Mouse (Mus musculus) lung, postnatal 14 days (tissue): ENCODE results near the gene Spi1.

ENCODE experiments used
- DNase-seq: peaks from one replicate; pipeline ENCODE4 v3.0.0; 2021

Gene Spi1

DNA sequence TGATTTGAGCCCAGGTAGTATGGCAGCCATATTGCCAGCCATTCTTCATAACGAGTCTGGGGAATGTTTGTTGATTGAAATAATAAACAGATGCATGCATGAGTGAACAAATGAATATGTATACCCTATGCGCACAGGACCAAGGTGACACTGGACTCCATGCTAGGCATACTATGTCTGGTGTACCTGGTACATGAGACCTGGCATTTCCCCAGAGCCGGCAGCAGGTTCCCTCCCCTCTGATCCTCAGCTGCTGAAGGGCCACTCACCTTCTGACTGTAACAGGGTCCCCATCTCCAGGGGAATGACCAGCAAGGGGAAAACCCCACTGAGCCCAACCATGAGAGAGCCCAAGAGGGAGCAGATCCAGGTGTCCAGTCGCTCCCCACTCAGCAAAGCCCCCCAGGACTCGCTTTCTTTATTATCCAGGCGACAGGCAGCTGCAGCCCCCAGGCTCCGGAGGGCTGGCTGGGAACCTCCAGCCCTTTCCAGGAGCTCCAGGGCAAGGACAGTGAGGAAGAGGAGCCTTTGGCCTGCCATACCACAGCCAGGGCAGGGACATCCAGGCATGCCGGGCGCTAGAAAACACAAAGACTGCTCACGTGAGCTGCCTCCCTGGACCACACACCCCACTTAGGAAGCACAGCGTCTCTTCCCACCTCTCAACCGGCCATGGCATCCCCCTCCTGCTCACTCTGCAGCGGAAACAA lies 13.9 kb upstream of the Spi1 start:
- DNase-seq, result no peak

DNA sequence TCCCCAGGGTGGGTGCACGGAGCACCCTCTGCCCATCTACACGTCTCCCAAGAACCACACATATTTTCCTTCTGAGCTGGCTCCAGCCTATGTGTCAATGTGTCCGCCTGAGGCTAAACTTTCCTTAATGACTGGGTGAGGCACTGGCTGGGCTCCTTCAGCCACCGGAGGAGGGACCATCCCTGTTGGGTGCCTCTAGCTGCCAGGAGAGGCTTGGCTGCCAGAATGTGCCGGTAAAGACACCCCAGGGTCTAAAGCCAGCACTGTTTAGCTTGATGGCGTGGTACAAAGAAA lies 13.4 kb upstream of the Spi1 start:
- no peak for DNase-seq

DNA sequence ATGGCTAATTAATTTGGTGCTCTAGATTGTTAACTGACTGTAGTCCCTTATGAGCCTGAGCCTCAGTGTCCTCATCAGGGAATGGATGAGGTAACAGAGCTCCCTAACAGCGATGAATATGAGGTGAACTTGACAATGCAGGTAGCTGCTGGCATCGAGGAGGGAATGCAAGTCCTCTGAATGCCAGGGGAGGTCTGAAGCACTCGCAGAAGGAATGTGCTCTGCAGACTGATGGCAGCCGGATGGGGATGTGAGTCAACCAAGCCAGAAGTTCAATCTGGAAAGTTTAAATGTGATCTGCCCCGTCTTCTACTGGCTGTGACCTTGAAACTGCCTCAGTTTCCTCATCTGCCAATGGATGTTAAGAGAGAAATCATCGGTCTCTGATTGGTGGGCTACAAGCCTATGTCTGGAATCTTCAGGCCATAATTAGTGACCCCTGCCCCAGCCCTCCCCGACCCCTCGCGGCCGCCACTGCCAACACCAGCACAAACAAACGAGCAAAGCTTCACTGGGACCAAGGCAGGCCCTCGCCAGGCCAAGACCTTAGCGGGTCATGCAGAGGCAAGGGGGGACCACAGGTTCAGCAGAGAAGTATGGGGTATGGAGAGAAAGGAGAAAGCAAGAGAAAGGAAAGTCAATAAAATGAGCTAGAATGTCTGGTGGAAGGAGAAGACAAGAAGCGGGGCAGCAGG lies 12.7 kb upstream of the Spi1 start:
- DNase-seq, result peak; percentile 24

DNA sequence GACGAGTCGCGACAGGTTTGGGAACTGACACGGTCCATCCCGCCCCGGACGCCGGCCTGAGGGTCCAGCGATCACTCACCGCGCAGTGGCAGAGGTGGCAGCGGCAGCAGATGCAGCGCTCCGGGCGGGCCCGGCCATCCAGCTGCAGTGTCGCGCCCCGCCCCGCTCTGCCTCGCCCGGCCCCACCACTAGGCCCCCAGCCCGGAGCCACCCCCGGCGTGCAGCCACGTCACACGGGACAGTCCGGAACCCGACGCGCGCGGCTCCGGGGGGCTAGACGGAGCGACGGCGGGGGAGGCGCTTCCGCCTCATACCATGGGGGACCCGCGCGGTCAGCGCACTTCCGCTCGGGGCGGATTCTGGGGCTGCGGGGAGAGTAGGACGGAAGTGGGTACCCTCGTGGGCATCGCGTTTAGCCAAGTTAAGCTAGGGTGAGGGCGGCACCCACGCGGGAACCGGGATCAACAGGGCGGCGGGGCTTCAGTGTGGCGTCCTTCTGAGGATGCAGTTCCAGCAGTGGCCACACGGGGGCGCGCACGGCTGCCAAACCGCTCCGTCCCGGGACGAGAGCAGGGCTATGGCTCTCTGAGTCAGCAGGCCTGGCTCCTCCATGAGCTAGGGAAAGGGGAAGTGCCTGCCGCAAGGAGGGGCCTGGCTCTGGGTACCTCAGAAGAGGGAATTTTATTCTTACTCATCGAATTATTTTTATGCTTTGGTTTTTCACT lies 12.0 kb upstream of the Spi1 start, which contains the start of gene Slc39a13:
Gene Slc39a13, minus strand, starts transcription at position 342 of the 725 bp plus-strand sequence.
- DNase-seq, result peak; percentile 97

DNA sequence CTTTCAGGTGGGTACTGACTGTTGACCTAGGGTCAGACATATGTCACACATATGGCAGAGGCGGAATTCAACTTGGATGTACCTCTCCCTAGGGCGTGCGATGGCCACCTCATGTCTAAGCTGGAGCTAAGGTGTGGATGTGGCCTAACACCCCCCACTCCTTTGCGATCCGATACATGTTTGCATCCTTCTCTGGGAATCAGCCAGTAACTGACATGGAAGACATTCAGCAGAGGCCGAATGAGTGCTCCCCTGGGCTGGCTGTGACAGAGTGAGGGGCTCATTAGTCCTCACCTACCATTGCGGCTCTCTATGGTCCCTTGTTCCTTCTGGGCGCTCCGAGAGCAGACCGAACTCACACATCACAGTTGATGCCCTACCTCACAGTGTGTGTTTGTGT lies 11.1 kb upstream of the Spi1 start:
- DNase-seq, result no peak

DNA sequence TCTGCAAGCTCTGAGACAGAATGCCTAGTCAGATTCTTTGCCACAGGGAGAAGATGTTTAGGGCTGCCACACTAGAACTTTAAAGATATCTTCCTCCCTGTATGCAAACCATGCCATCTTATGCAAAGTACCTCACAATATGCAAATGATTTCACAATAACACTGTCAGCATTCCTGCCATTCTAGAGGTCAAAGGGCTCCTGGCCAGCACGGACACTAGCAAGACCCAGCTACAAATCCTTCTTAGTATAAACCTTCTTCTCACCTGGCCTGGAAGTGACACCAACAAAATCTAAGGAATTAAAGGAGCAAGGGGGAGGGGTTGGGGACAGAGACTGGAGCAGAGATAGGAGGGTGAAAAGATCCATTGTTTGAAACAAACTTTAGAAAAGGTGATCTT lies 10.1 kb upstream of the Spi1 start:
- DNase-seq, result no peak

DNA sequence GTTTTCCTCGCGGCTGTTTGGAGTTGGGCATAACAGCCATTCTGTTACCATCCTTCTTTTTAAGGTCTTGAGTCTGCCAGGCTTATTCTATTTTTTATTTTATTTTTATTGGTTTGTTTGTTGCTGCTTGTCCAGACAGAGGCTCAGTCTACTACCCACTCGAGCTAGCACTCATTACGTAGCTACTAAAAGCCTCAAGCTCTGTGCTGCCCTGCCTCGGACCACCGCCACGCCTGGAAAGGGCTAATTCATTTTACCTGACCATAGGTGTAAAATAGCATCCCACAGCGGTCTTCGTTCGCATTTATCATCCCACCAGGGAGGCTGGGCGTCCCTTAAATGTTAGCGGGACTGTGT lies 4.3 kb upstream of the Spi1 start:
- DNase-seq, result no peak

DNA sequence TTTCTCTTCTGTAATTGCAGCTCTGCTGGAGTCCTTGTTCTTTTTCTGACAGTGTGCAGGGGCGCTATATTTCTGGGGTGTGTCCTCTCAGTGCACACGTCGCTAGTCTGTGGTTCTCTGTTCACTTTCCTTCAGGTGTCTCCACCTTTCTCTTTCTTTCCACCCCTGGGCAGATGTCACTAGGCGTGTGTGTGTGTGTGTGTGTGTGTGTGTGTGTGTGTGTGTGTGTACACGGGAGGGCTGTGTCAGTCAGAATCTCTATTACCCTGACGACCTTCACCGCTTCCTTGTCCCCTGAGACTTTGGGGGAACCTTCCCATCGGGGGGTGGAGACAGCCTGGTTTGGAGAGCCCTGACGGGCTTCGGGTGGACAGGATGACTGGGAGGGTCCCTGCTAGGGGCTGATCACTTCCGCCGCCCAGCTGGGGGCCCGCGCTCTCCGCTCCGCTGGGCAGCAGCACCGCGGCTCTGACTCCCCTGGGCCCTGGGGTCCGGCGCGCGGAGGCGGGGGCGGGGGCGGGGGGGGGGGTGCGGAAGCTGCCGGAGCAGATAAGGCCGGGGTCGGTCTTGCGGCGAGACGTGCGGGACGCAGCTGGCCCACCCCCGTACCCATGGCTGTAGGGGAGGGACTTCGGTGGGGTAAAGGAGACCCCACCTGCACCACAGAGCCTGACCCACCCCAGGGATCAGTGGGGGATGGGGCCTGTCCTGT lies 3.7 kb upstream of the Spi1 start:
- no peak for DNase-seq

DNA sequence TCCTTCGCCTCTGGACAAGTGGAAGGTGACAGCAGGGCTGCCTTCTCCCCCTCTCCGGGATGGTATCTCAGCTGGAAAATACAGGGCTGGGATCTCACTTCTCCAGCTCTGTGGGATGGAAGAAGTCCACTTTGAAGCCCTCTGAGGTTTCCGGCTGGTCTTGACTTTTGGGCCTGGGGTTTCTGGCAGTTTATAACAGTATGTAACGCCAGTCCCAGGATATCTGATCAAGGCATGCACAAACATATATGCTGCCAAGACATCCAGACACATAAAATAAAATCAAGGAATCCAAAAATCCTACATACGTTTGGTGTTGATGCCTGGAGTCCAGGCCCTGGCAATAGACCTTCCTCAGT lies 3.2 kb upstream of the Spi1 start:
- DNase-seq, result no peak

DNA sequence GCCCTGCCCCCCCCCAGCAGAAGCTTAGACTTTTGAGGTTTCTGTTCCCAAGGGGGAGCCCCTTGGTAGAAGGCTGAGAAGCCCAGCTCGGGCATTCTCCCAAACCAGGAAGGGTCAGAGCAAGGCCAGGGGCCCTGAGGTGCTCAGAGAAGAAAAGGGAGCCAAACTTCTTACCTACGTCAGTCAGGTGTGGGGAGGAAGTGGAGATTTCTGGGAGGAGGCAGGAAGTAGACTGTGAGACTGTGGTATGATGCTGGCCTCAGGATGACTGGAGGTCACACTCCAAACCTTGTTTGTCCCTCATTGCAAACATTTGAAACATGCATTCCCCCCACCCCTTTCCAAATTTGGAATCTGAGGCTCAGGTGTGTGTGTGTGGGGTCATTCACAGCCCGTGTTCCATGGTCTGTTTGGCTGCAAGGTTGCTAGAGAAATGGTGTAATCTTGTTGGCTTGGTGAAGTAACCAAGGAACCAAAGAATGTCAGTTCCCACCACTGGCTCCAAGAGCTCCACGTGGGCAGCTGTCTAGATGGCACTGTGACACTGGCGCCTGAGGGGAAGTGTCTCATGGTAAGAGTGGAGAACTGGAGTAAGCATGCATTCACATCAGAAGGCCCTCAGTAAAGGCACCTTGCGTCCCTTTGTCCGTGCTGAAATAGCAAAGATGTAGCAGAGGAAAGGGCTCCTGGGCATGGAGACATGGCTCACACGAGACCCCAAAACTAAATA lies 1.2 kb upstream of the Spi1 start:
- no peak for DNase-seq

DNA sequence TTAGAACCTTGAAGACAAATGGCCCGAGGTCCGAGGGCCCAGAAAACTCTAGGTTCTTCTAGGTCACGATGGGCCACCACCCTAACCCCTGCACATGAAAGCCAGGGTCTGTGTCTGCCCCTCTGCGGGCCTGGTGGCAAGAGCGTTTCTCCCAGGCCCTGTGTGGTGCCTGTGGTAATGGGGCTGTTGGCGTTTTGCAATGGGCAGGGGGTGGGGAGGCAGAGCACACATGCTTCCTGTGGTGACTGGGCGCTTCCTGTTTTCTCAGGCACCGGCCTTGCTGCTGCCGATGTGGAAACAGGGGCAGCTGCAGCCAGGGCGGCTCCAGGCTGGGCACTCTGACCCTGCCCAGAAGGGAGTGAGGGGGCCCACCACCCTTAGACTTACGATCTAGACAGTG lies 654 bp downstream of the Spi1 start:
- DNase-seq, result peak; percentile 64

DNA sequence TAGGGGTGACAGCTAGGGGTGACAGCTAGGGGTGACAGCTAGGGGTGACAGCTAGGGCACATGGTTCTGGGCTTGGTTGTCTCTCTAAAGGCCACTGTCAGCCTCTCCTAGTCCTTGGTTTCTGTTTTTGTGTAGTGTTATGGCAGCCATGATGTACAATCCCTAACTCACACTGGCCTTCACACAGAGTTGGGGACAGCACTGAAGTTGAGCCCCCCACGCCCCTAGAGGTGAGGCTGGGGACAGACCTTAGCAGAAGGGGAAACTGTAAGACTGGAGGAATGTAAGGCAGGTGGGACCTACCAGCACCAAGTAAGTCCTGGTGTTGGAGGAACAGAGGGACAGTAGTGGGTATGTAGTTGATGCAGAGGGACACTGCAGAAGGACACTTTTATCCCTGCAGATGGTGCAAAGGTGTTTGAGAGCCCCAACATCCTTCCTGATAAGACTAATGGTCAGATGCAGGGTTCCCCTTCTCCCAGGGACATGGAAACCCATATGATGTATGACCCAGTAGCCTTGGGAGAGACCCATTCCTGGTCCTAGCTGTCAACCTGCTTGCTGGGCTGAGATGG lies 1.3 kb downstream of the Spi1 start:
- DNase-seq, result no peak

DNA sequence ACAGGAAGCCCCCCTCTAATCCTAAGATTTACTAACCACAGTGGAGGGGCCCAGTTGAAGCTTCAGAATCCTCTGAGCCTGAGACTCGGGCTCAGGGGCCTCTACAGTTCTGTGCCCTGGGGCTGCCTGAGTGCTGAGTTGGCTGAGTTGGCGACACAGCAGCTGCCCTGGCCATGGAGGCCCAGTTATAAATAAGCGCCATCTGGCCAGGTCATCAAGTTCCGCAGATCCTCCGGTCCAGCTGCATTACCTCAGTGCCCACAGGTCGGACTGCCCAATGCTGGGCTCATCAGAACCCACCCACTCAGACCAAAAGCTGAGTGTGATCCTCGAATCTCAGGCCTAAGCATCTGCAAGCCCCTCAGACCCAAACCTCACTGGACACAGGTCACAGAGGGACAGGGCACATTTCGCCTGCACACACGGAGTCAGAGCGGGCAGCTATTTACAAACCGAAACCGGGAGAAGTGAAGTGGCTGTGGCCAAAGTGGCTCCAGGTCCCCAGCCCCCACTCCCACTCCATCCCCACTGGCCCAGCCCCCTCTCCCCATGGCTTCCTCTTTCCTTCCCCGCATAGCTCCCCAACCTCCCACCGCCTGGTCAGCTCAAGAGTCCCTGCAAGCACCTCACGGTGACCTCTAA lies 2.1 kb downstream of the Spi1 start:
- no peak for DNase-seq

DNA sequence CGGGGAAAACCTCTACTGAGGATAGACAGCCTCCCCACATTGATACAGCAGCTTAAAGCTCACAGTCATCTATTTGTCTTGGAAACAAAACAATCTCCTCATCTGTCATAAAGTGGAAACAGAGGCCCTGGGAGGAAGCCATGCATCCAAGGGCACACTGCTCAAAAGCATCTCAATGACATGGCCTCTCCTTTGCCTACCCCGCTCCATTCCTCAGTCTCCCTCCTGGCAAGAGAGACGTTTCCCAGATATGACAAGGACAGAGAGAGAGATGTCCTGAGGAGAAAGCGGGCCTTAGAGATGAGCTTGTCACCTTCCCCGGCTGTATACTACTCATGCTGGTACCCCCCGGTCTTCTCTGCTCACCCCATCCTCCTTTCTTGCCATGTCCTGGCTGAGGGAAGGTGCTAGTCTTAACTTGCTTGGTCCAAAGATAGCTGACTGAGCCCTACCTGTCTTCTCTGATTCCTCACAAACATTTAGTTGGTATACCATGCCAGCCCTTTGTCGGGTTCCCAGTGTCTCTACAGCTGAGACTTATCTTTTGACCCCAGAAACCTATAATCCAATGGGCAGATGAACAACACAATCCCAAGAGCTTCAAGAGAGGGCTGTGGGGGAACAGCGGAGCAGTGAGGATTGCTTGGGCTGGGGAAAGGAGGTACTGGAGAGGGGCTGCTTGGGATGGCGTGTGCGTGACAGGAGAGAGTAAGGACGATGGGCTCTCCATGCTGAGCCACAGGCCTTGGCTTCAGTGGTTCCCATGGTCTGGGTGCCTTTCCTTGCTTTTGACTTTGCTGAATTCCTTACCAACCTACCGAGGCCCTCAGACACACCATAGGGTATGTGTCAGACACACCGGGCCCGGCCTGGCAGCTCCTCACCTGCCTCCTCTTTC lies 3.6 kb downstream of the Spi1 start:
- no peak for DNase-seq

DNA sequence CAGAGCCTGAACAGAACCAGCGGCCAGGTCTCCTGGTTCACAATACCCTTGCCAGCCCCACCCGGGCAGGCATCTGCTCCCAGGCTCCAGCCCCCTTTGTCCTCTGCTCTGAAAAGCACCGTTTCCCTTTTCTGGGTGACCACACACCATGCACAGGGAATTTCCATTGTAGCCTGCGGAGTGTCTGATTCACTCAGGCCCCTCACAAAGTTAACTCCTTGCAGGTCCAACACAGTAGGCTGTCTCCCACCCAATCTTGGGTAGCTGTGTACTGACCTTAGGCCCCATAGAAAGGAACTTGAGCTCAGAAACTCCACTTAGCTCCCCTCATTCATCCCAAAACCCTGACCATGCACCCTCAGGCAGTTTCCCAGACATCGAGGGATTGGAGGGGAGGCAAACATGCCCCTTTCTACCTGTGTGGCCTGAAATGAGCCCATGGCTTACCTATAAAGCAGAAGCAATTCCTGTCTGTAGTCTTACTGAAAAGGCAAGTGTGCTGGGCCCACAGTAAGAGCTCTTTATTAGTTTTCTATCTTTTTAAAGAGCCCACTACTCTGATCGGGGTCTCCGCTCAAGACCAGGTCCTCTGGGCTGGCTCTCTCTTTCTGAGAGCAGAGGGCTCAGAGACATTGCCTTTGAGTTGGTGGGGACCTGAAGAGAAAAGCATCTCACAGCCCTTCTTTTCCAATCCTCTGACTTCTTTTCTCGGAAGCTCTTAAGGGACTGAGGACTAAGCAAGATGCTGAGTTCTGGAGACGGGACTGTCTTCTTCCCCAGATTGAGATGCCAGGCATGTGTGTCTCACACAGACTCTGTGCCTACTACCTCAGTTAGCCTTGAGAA lies 4.4 kb downstream of the Spi1 start:
- DNase-seq, result no peak

DNA sequence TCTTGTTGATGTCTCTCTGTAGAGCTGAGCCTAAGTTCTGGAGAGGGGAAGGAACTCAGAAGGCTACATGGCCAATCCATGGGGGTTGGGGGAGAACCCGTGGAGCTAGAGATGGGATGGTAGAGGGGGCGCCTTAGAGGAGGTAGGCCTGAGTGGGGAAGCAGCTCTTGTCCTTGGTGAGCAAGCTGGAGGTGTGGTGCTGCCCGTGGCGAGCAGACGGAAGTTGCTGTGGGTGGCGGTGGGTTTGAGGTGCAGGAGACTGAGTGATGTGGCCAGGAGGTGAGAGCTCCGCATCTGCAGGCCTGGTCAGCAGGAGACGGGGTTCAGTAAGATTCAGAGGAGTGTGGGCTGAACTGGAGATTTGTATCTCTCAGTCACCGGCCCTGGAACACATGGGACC lies 5.3 kb downstream of the Spi1 start:
- no peak for DNase-seq

DNA sequence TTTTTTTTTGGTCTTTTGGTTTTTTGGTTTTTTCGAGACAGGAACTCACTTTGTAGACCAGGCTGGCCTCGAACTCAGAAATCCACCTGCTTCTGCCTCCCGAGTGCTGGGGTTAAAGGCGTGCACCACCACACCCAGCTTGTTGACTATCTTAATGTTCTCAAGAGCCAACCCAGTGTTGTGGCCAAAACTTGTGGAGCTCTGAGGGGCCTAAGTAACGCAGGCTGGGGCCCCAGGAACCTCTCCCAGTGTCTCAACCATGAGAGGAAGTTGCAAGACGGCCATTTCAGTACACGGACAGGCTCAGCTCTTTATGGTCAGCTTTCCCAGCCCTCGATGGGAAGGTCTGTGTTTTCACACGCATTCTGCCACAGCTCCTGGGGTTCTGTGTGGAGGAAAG lies 6.8 kb downstream of the Spi1 start:
- DNase-seq, result no peak

DNA sequence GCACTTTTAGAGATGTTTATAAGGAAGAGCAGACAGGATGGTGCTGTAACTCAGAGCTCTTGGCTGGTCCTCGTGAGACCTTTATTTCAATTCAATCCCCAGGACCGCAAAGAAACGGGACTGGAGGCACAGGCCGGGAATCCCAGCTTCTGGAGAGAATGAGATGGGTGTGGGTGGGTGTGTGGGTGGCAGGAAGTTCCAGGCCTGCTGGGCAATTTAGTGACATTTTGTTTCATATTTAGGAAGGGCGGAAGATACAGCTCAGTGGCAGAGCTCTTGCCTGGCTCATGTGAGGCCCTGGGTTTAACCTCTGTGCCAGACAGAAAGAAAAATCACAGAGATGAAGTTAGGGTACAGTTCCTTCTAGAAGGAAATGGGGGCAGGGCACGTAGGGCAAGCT lies 8.0 kb downstream of the Spi1 start:
- no peak for DNase-seq

DNA sequence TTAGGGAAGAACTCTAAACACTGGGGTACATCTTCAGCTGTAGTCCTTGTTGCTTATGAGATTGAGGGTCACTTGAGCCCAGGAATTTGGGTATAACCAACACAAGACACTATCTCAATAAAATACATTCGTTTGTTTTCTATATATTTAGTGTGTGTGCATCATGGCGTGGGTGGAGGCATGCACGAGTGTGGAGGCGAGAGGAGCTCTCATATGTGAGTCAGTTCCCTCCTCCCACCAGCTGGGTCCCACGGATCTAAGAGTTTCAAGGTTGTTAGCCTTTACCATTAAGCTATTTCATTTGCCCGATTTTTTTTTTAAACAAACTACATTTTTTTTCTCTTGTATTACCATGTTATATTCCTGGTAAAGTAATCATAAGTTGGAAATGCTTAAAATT lies 8.6 kb downstream of the Spi1 start:
- no peak for DNase-seq

DNA sequence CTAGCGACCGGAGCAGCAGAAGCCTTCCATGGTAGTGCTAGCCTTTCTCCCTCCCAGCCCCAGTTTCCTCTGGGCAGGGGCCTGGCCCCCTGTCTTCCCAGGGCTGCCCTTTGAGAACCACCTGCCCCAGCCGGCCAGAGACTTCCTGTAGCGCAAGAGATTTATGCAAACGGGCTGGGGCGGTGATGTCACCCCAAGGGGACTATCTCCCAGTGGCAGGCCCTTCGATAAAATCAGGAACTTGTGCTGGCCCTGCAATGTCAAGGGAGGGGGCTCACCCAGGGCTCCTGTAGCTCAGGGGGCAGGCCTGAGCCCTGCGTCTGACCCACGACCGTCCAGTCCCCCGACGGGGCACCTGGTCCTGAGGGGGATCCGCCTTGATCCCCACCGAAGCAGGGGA lies 14.3 kb downstream of the Spi1 start:
- DNase-seq, result peak; percentile 46
